Mouse (Mus musculus) lung, adult 2 months (tissue): Measurements from ENCODE around the gene Uevld.

Experiments used
- CTCF ChIP-seq: fragments of 200-500 bp; IDR thresholded peaks from 2 replicates; pipeline ENCODE4 v1.5.1; 2011; ENCODE audit warnings: mild to moderate bottlenecking, low read length, control low read depth; ENCODE audit not compliant: insufficient read depth
- POLR2A ChIP-seq: fragments of 200-500 bp; IDR thresholded peaks from 2 replicates; pipeline ENCODE4 v1.6.1; 2011; ENCODE audit warnings: low read depth, mild to moderate bottlenecking, control low read depth, low read length, borderline replicate concordance; ENCODE audit errors: extremely low read depth

GRCm38 (mm10) chr7:47001125-47001899, 43.0 kb upstream of the Uevld start:
- TF ChIP-seq CTCF (no peak), POLR2A (no peak)
